Mouse (Mus musculus): ENCODE data around the gene Slc38a4.

Slc38a4 gene

GRCm38 (mm10) chr15:97055794-97056193, at the start of gene Slc38a4:
Slc38a4 (minus strand) TSS chr15:97055956.
- no peak for DNase-seq (ENCODE audit: low read depth)

DNA sequence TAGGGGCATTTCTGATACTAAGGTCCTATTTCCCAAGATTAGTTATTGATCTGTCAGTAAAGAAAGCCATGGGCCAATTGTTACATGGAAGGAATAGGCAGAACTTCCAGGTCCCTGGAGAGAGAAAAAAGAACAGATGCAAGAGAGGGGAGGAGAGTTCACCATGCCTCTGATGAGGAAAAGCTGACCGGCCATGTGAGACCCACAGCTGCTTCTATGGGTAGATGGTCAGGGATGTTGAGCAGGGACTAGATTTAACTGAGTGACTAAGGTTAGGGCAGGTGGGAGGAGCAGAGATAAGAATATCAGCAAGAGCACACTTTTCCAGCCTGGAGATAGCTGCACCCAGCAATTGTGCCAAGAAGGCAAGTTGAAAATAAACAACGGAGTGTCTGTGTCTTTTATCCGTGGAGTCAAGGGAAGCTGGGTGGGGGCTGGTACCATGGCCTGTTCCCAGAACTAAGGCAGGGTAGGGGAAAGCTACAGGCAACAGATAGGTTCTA, 49.2 kb upstream of the Slc38a4 start:
- no peak for DNase-seq (ENCODE audit: low read depth)

DNA sequence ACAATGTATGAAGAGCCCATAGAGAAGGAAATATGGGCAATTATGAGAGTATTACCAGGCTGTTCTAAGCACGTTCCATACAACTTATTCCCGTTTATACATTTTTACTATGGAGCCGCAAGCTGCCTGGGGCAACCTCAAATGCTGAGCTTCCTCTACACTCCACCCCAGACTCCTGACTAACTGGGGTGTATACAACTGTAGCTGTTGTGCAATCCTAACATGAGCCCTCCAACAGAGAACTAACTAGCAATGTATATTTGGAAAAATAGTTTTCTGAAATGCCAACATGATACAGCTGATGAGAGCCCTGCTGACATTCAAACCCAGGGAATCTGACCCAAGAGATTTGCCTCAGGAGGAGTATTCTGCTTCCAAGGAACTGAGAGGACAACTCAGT, 48.3 kb upstream of the Slc38a4 start:
- no peak for DNase-seq (ENCODE audit: low read depth)

- DNase-seq (ENCODE audit: low read depth), result no peak
Observed at GRCm38 (mm10) chr15:97102811-97103210, 47.1 kb upstream of the Slc38a4 start.

- DNase-seq (ENCODE audit: low read depth), result no peak
Observed at GRCm38 (mm10) chr15:97102181-97102580, 46.4 kb upstream of the Slc38a4 start.

- no peak for DNase-seq (ENCODE audit: low read depth)
Observed at GRCm38 (mm10) chr15:97099101-97099500, 43.3 kb upstream of the Slc38a4 start.

- DNase-seq (ENCODE audit: low read depth), result no peak
Observed at GRCm38 (mm10) chr15:97097548-97097947, 41.8 kb upstream of the Slc38a4 start.

DNA sequence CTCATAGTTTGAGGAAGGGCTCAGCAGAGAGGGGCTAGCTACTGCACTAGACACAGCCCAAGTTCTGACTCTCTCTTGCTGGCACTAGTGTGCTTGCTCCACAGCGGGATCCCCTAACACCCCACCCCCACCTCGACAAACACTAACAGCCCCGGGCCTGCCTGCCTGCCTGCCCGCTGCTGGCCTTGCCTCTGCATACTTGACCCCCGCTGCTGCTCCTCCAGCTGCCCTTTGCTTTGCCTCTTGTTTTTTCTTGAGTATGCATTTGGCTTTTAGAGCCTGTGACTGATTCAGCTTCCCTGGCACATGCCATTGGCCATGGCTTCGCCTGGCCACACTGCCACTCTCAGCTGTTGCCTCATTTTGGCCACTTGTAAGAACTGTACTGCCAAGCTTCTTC, 33.8 kb upstream of the Slc38a4 start:
- no peak for DNase-seq (ENCODE audit: low read depth)

GRCm38 (mm10) chr15:97085833-97086232, 30.1 kb upstream of the Slc38a4 start:
- DNase-seq (ENCODE audit: low read depth), result no peak

DNA sequence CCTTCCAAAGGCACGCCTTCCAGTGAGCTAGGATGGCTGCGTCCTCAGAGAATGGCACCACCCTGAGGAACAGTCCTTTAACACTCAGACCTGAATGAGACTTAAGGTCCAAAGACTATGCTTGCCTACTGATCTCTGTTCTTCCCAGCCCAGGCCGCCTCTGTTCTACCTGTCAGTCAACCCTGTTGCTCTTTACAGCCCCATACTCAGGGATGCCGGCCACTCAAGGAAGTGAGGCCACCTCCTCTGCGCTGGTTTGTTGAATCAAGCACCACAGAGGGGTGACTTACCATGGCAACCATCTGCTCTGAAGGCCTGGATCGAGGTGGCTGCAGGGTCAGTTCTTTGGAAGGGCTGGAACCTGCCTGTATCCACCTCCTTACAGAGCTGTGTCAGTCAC, 21.9 kb upstream of the Slc38a4 start:
- DNase-seq (ENCODE audit: low read depth), result no peak

DNA sequence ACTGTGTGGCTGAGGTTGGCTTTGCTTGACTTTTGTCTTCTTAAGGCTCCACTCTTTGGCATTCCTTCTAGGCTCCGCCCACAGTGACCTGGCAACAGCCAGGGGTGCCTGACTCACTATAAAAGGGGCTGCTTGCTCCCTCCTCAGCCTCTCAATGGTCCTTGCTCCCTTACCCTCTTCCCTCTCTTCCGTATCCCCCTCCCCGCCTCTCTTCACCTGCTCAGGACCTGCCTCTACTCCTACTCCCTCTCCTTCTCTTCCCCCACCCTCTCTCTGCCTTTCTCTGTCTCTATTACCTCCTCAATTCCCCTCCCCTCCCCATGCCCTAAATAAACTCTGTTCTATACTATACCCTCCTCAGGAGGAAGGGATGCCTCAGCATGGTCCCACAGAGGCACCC, 20.3 kb upstream of the Slc38a4 start:
- no peak for DNase-seq (ENCODE audit: low read depth)

GRCm38 (mm10) chr15:97075240-97075639, 19.5 kb upstream of the Slc38a4 start:
- no peak for DNase-seq (ENCODE audit: low read depth)

GRCm38 (mm10) chr15:97072859-97073826, 17.4 kb upstream of the Slc38a4 start:
- no peak for DNase-seq (ENCODE audit: low read depth)

DNA sequence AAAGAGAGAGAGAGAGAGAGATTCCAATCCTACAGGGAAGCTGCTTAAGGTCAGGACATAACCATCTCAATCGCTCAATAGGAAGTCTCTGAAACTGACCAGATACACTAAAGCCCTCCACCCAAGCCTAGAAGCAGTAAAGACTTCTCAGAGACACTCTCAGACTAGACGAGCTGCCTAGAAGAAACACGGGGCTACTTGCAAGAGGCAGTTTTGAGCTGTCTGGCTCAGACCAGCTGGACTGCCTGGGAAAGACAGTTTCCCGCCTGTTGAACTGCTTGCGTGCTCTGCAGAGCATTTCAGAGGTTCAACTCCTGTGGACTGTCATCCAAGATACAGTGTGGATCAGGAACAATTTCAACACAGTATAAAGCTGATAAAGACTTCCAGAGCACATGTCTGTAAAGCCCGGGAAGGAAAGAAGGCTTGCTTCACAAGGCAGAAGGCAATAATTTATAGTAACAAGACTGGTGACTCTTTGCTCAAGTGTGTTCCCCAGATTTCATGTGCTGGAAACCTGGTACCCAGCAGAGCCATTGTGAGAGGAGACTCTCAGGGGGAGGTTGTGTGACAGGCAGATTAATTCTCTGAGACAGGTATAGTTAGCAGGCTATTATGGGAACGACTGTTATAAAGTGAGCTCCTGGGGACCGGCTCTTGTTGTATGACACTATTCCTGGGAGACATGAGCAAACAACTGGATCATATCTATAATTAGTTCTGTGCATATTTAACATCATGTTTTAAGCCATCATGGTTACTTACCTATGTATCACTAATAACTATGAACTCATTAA, 11.8 kb upstream of the Slc38a4 start:
- DNase-seq (ENCODE audit: low read depth), result no peak

DNA sequence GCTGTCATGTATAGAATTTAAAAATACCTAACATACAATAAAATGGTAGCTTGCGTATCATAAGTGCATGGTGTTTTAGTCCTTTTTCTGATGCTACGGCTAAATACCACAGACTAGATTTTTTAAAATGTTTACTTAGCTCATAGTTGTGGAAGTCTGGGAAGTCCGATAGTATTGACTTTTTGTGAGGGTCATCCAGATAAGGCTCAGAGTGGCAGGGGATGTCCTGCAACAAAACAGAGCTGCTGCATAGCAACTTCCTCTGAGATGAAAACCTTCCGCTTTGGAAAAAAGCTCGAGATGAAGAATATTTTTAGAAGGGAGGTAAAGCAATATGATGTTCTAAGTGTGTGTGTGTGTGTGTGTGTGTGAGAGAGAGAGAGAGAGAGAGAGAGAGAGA, 11.2 kb upstream of the Slc38a4 start:
- DNase-seq (ENCODE audit: low read depth), result no peak

- no peak for DNase-seq (ENCODE audit: low read depth)
Observed at GRCm38 (mm10) chr15:97063211-97063610, 7.5 kb upstream of the Slc38a4 start.

DNA sequence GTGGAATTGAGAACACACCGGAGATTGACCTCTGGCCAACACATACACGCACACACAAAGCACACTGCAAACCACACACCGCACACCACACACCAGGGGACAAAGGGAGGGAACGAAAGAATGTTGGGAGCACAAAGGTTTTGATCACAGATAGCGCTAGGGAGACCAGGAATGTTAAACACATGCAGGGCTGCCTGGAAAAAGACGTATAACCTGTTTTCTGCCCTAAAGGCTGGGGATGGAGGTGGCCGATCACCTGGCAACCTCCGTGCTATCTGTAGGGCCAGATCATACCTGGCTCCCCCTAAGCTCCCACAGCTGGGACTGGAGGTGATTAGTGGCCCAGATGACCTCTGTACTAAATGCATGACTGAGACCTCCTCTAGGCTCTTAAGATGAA, 5.2 kb upstream of the Slc38a4 start:
- no peak for DNase-seq (ENCODE audit: low read depth)

DNA sequence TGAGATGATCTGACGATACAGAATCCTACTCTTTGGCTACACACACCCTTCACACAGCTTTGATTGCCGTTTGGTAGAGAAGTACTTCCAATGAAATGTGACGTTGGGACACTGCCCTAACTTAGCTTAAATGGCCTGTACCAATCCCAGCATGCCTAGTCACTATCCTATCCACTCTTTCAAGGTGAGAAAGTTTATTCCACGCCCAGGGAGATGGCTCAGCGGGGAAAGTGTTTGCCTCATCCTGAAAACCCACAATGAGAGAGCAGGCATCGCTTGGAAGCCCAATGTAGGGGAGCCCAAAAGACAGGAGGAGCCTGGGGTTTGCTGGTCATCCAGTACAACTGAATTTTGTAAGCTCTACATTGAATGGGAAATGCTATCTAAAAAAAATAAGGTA, 4.8 kb upstream of the Slc38a4 start:
- DNase-seq (ENCODE audit: low read depth), result no peak

DNA sequence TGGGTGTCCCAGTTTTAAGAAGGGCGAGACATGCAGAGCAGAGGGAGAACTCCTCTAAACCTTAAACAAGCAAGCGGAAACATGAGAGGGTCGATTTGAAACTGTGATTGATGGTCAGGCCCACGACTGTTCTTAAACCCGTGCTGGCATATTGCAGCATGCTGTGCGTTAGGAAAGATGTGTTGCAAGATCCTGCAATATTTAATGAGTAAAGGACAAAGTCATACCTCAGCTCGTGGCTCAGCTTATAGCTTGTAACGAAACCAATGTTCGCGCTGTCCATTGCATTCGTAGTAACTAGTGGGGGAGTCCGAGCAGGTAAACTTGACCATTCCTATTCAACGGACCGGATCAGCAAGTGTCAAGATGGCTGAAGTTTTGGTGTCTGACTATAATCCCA, 4.3 kb upstream of the Slc38a4 start:
- DNase-seq (ENCODE audit: low read depth), result no peak

DNA sequence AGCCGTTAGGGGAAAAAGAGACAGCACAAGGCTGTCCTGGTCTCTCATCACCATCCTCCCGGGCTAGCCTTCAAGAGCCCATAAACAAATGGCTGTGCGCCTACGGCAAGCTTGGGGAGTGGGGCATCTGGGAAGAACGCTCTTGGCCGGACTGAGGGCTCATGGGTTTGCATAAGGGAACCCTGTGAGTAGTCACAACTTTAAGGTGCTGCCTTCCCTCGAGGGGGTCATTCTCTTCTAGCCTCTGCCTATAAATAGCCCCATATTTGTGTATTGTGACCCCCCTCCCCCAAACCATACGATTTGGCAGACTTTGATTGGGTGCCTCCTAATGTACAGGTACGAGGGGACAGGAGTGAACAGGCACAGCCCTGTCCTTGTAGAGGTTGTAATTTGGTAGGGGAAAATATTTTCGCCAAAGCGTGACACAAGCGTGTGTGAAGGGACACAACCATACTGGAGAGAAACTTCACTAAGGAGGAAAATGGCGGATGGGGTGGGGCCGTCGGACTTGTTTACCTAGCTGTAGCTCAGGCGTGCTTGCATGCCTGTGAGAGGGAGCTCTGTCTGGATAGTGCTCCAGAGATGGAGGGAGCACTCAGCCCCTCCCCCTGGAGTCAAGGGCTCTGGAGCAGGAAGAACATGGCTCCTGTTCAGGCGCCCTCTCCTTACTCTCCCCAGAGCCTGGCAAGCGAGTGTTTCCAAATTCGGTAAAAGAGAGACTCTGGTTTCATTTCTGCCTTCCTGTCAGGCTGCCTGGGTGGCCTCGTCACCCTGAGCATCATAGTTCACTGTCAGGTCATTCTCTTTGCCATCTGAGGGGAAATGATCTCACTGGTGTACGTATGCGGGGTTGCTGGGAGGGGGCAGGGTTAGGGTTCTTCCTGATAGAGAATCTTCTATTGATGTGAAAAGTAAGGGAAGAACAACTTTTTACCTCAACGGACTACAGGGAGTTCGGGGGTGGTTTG, 3.6 kb upstream of the Slc38a4 start:
- no peak for DNase-seq (ENCODE audit: low read depth)

DNA sequence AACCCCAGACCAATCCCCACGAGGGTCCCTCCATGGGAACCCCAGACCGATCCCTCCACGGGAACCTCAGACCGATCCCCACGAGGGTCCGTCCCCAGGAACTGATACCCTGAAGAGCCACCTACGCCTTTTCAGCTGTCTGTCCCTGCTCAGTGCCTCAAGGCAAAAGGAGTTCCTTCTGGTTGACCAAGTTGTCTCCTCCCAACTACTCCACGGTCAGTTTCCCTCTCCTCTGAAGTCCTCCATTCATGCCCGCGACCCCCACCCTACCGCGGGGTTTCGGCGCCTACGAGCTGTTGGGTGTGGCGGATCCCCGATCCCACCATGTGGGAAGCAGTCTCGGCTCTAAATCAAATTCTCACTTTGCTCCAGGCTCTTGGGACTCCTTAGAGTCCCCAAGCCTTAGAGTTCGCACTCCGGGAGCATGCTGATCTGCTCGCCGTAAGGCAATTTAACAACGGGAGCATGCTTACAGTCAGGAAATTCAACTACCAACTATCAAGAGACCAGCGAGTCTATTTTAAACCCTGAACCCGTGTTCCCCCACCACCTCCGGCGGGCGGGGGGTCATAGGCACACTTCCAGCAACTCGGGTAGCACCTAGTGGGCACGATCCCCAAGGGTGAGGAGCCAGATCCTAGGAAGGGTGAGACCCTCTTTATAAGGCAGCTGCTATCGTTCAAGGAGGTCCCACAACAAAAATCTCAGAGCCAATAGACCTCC, 828 bp downstream of the Slc38a4 start:
- no peak for DNase-seq (ENCODE audit: low read depth)

All from naive thymus-derived CD4-positive, alpha-beta T cell, adult 2 months (primary cell).